Mouse (Mus musculus) MEL (cell line): Measurements from ENCODE around the gene Wdfy3.

ENCODE experiments used
- E2F4 ChIP-seq: IDR thresholded peaks from 2 replicates; pipeline ENCODE4 v1.6.1; 2011; ENCODE audit warnings: low read depth, low read length, improper control_type of control experiment, borderline replicate concordance
- EP300 ChIP-seq, 2 experiments: IDR thresholded peaks; 2 replicates each; pipeline ENCODE4 v1.6.1; 2011; ENCODE audit warnings: improper control_type of control experiment in 2 of 2, low read length in 2 of 2, low read depth in 1 of 2, mild to moderate bottlenecking in 1 of 2
- MYC ChIP-seq: IDR thresholded peaks from 2 replicates; pipeline ENCODE4 v1.6.1; 2011; ENCODE audit warnings: low read depth, mild to moderate bottlenecking, low read length, improper control_type of control experiment, moderate library complexity
- ZMIZ1 ChIP-seq: IDR thresholded peaks from 2 replicates; pipeline ENCODE4 v1.6.1; 2012; ENCODE audit warnings: low read depth, mild to moderate bottlenecking, inconsistent platforms, low read length, improper control_type of control experiment, moderate library complexity

DNA sequence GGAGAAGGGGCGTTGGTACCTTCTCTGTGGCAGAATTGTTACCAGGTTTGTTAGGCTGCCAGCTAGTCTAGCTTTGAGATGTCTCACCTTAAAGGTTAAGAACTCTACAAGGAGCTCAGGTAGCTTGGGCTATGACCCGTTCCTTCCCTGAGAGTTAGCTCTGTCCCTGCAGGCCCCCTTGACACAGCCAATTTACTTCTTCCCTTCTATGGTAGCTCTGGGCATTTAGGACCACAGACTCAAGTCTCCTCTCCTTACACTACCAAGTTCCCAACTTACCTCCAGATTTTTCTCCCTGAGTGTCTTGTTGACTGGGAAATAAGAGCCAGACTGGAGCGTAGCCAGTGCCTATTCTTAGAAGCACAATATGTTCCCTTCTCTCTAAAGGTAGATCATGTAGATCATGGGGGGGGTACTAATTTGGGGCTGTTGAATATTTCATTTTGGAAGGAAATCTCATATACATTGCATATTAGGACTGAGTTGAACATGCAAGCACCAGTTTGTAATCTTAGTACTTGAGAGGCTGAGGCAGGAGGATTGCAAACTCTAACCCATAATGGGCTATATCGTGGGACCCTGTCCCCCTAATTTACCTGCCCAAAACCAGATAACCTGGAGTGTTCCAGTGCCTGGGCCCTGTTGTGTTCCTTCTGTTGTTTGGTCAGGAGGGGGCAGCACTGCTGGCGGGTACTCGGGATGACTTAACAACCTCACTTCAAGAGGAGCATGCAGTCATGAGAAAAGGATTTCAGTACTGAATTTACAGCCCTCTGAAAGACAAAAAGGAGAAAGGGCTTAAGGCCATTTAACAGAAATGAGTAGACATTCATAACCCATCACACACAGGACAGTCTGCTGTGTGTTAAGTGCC lies 258.2 kb downstream of the Wdfy3 start:
- TF ChIP-seq ZMIZ1 (no peak), EP300 (IDR thresholded peaks at IDR 0.05; ENCODE audit: low read depth in 1 of 2, low read length in 2 of 2) (no peak), MYC (no peak), E2F4 (no peak)
